Mouse (Mus musculus) cerebellum, postnatal 14 days (tissue): Measurements from ENCODE around the gene Ctbp1.

Source experiments
- DNase-seq, 2 experiments: peaks; one replicate each; pipeline ENCODE4 v3.0.0; 2021; ENCODE audit warnings: mixed read lengths in 2 of 2

Ctbp1 gene

DNA sequence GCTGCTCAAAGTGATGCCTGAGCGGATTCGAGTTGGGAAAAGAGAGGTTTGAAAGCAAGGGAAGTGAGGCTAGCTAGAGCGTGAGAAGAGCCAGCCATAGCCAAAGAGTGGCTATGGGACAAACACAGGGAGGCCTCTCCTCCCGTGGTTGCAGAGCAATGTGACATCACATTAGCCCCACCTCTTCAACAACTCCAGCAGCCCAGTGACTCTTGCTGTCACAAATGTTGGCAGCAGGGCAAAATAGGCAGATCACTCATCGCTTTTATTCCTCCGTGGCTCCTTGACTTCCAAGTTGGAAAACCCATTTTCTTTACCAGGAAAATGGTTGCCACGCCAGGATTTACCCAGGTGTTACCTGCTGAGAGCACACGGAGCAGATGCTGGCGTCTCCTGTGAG is 67.7 kb downstream of the Ctbp1 start:
- no peak for DNase-seq

DNA sequence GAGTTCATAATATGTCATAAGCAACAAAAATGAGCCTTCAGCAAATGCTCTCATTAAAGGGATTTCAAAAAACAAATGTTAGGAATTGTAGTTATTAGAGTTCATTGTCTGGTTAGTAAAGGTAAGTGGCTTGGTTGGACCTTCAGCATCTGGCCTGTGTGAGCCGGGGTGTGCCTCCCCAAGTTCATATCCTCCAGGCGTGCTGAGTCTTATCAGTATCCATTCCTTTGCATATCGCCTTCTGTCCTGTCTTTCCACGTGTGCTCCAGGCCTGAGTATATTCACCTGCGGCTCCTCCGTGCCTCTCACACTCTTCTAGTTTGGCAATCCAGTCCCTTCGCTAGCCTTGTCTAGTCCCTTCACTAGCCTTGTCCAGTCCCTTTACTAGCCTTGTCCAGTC is 68.5 kb downstream of the Ctbp1 start:
- DNase-seq: no peak

DNA sequence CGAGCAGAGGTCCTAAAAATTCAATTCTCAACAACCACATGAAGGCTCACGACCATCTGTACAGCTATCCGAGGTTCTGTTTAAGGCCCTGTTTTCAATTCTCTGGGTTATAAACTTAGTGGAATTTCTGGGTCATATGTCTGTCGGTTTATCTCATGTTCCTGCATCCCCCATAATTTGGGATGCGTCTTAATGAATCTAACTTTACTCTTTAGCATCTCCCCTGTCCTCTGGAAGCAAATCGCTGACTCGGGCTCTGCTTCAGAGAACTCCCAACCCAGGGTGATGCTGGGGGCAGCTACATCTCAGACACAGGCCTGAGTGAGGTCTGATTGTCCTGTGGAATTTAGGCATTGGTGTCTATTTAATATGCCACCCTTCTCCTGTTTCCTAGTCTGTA is 70.5 kb downstream of the Ctbp1 start:
- DNase-seq: no peak

DNA sequence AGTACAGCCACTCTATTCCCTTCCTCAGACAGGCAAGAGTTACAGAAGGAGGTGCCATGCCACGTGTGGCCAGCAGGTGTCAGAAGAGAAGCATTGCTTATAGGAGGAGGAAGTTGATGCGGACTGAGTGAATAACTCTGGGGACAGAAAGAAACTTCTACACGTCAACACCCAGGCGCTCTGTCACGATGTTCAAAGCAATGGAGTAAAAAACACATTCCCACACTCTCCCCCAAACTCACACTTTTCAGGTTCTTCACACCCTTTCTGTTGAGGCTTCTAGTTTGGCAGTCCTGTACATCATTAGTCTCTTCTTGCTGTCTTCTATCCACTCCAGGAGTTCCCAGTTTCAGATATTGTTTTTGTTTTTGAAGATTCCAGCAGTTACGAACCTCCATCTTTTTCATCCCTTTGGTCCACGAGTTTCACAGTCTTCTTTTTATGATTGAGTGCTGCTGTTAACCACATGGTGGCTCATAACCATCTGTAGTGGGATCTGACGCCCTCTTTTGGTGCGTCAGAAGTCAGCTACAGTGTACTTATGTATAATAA is 71.0 kb downstream of the Ctbp1 start:
- DNase-seq: peak; percentile 91 to 94

DNA sequence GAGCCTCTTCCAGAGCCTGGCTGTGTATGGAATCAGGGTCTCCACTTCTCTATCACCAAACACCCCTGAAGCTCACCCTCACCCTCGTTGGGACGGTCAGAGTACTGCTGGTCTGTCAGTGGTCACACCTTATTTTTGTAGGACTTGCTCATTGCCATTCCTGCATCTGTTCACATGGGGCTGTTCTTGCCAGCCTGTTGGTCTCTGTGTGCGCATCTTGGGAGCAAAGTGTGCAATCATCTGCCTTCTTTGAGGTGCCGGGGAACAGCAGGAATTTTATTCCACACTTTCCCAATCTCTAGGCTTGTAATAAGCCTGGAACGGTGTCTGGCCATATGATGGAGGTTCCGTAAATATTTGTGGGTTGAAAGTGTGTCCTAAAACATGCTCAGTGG is 71.6 kb downstream of the Ctbp1 start:
- no peak for DNase-seq

DNA sequence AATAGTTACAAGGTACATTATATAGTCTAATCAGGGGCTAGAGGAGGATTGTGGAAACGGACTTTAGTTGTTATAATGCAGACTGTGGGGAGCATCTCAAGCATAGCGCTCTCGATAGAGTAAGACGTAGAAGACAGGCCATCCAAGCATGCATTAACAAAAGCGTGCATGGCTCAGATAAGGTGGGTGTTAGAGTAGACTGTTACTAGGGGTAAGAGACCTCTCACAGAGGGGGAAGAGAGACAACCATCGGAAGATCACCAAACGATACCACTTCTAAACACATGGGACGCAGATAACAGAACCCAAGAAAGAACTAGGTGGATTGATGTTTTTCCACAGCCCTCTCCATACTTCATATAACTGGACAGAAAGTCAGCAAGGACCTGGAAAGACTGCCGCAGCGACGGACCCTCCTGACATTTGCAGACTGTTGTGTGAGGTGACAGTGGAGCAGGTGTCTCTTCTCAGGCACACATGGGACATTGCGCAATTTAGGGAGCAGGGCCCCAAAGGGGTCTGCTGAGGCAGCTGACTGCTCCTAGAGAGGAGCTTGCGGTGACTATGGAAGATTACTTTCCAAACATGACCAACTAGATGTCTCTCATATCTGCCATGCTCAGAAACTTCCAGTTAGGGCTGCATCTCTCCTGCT is 72.2 kb downstream of the Ctbp1 start:
- no peak for DNase-seq

DNA sequence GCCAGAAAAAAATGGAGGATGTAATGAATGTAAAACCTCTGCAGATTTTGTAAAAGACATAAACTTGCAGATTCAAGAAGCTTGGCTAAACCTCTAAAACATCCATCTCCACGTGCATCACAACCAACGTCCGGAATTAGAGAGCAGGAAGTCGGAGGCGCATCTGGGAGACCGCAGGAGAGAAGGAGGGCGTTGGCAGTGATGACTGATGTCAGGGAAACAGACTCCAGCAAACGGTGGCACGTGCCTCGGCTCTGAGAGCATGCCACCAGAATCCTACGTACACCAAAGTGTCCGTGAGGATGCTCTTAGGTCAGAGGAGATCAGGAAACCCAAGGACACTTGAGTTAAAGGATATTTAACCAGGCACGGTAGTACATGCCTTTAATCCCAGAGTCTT is 73.1 kb downstream of the Ctbp1 start:
- DNase-seq: no peak

DNA sequence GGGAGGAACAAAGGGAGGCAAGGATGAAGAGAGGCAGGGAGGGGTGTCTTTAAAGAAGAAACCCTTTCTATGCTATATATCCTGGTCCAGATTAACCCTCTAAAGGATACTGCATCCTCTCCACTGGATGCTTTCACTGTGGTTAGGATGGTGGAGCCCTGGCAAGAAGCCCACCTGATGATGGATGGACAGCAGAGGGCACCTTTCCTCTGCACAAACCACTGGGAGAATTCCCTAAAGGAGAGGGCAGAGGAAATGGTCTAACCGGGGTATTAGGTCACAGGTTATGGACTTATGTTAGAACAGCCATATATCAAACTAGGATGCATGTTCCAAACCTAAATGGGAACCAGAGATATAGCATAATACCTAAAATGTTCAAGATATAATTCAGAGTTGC is 74.7 kb downstream of the Ctbp1 start:
- no peak for DNase-seq
